Mouse (Mus musculus) limb, embryonic 10.5 days (tissue): ENCODE measurements around the gene Sox1. TPM values are rescaled to one million over a fixed set of nuclear protein-coding genes. Genes with fewer than 3 reads are reported as not detected.

Source experiments
- DNase-seq: peaks from one replicate; pipeline ENCODE4 v3.0.0-alpha.2; 2017; ENCODE audit warnings: low spot score
- H3K27ac ChIP-seq: fragments of 300-500 bp; sonication (generic); 2 replicates; pipeline ENCODE4 v1.5.1; 2016; ENCODE audit warnings: mild to moderate bottlenecking
- H3K27me3 ChIP-seq: fragments of 300-500 bp; sonication (generic); 2 replicates; pipeline ENCODE4 v1.6.1; 2016; ENCODE audit warnings: low read depth, mild to moderate bottlenecking; ENCODE audit not compliant: poor library complexity, severe bottlenecking
- H3K36me3 ChIP-seq: fragments of 300-500 bp; sonication (generic); 2 replicates; pipeline ENCODE4 v1.6.1; 2016; ENCODE audit warnings: mild to moderate bottlenecking, moderate library complexity
- H3K4me1 ChIP-seq: fragments of 300-500 bp; sonication (generic); 2 replicates; pipeline ENCODE4 v1.6.1; 2016
- H3K4me3 ChIP-seq: fragments of 300-500 bp; sonication (generic); 2 replicates; pipeline ENCODE4 v1.5.1; 2016; ENCODE audit warnings: mild to moderate bottlenecking, moderate library complexity
- H3K9me3 ChIP-seq: fragments of 300-500 bp; sonication (generic); replicated peaks from 2 replicates; pipeline ENCODE4 v1.6.1; 2016; ENCODE audit warnings: mild to moderate bottlenecking
- WGBS: fragments of 180-500 bp; shearing (Covaris S2); methylation state at CpG from one replicate; pipeline ENCODE4 v1.1.7; 2016; 5-methylcytosine and 5-hydroxymethylcytosine counted together
- polyA plus RNA-seq: library from polyadenylated mRNA; unstranded; fragments of >200 nt; fragmentation: Nextera tagmentation; extraction: Ambion mirVana; gene quantifications from 2 replicates; pipeline ENCODE4 v1.2.1, GENCODE M21; 2016

Sox1 gene
- polyA plus RNA-seq, 1 experiment from 2014 or later = not detected

GRCm38 (mm10) chr8:12409976-12410375 is 14.9 kb downstream of the Sox1 start:
- Histone ChIP-seq H3K36me3 (no peaks in the 10 kb centered on the region), H3K4me1 (no peaks in the 10 kb centered on the region), H3K4me3 (no peak overlapping the region), H3K9me3 (no peaks in the 10 kb centered on the region), H3K27ac (no peak overlapping the region), H3K27me3 (peaks cover 82% of the 10 kb centered on the region)
- no peak for DNase-seq
- 68% methylated on average over 3 of the region's 3 CpGs for WGBS

GRCm38 (mm10) chr8:12417056-12417455 is 22.0 kb downstream of the Sox1 start:
- no peak for DNase-seq
- H3K9me3 ChIP-seq = no peaks in the 10 kb centered on the region
- no peaks in the 10 kb centered on the region for H3K36me3 ChIP-seq
- H3K4me3 ChIP-seq = no peak overlapping the region
- peaks cover 7% of the 10 kb centered on the region for H3K4me1 ChIP-seq
- H3K27me3 ChIP-seq = peaks cover 49% of the 10 kb centered on the region
- 84% methylated on average over 2 of the region's 2 CpGs for WGBS
- H3K27ac ChIP-seq = no peak overlapping the region

GRCm38 (mm10) chr8:12420537-12420936 is 25.4 kb downstream of the Sox1 start:
- no peak overlapping the region for H3K27ac ChIP-seq
- no peak overlapping the region for H3K4me3 ChIP-seq
- H3K9me3 ChIP-seq = no peaks in the 10 kb centered on the region
- DNase-seq = no peak
- H3K36me3 ChIP-seq = no peaks in the 10 kb centered on the region
- H3K27me3 ChIP-seq = peaks cover 66% of the 10 kb centered on the region
- H3K4me1 ChIP-seq = peaks cover 7% of the 10 kb centered on the region
- 79% methylated on average over 2 of the region's 2 CpGs for WGBS

- H3K4me3 ChIP-seq = no peak overlapping the region
- no peaks in the 10 kb centered on the region for H3K9me3 ChIP-seq
- peaks cover 91% of the 10 kb centered on the region for H3K27me3 ChIP-seq
- no peak for DNase-seq
- H3K27ac ChIP-seq = no peak overlapping the region
- H3K4me1 ChIP-seq = peaks cover 23% of the 10 kb centered on the region
- H3K36me3 ChIP-seq = no peaks in the 10 kb centered on the region
- 89% methylated on average over 8 of the region's 8 CpGs for WGBS
Measured at GRCm38 (mm10) chr8:12425906-12426305, 30.8 kb downstream of the Sox1 start.

- 79% methylated on average over 9 of the region's 9 CpGs for WGBS
- Histone ChIP-seq H3K9me3 (no peaks in the 10 kb centered on the region), H3K27me3 (peaks cover 100% of the 10 kb centered on the region), H3K36me3 (no peaks in the 10 kb centered on the region), H3K27ac (no peak overlapping the region), H3K4me1 (peaks cover 25% of the 10 kb centered on the region), H3K4me3 (no peak overlapping the region)
- DNase-seq = no peak
Measured at GRCm38 (mm10) chr8:12427346-12427745, 32.3 kb downstream of the Sox1 start.

DNA sequence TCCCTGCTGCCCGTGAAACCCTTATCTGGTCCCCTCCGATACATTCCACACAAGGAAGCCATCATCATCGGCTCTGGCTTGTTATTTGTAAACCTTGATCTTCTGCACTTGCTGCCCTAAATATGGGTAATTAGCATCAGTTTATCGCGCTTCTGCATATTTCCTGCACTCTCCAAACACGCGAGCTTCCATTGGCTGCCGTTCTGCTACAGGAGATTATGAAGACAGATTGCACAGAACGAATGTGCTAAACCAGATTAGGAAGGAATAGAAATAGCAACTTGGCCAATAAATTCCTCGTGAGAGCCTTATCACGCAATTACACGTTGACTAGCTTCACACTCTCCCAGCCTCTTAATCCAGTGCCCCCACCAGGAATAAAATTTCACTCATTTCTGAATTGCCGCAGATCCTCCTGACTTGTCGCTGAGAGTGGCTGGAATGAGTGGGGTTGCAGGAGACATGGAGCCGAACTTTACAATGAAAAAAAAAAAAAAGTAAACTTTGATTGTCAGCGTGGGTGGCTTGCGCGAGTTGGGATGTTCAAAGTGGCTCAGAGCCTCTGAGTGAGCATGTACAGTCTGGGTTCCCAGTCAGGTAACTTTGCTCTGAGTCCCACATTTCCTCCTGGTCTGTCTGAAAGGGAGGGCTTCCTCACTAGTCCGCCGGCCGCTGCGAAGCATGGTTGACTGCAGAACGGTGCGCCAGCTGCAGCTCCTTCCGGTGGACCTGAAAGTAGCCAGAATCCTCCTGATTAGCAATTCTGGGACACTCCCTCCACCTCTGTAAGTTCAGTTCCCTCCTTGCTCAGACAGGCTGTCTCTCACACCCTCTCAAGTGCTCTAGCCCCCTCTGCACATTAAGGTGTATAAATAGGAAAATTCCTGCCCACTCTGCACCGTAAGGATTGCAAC is 33.0 kb downstream of the Sox1 start:
- H3K4me1 ChIP-seq = peaks cover 25% of the 10 kb centered on the region

DNA sequence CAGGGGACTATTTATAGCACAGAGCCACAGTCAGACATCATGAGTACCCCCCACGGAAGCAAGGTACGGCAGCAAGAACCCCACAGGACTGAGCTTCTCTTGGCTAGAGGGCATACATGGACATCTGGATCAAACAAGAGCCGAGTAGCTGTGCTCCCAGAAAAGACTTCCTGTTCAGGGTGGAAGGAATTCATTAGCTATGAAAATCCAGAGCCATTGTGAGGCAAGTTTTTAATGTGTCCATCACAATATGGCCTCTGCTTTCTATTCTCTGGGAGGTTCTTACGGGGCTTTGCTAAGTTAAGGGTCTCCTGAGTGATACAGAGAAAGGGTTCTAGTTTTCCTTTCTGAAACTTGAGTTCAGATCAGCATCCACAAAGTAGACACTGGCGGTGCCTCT is 33.8 kb downstream of the Sox1 start:
- WGBS = 35% methylated on average over 5 of the region's 5 CpGs
- DNase-seq = no peak
- H3K4me1 ChIP-seq = peaks cover 25% of the 10 kb centered on the region
- no peak overlapping the region for H3K27ac ChIP-seq
- no peak overlapping the region for H3K4me3 ChIP-seq
- no peaks in the 10 kb centered on the region for H3K36me3 ChIP-seq
- no peaks in the 10 kb centered on the region for H3K9me3 ChIP-seq
- peaks cover 100% of the 10 kb centered on the region for H3K27me3 ChIP-seq

More for the DNA sequence above, 33.0 kb downstream of the Sox1 start:
- Histone ChIP-seq H3K9me3 (no peaks in the 10 kb centered on the region), H3K27me3 (peaks cover 100% of the 10 kb centered on the region), H3K36me3 (no peaks in the 10 kb centered on the region), H3K27ac (no peak overlapping the region), H3K4me3 (no peak overlapping the region)
- DNase-seq = peak; percentile 56
- WGBS = 23% methylated on average over 26 of the region's 26 CpGs

DNA sequence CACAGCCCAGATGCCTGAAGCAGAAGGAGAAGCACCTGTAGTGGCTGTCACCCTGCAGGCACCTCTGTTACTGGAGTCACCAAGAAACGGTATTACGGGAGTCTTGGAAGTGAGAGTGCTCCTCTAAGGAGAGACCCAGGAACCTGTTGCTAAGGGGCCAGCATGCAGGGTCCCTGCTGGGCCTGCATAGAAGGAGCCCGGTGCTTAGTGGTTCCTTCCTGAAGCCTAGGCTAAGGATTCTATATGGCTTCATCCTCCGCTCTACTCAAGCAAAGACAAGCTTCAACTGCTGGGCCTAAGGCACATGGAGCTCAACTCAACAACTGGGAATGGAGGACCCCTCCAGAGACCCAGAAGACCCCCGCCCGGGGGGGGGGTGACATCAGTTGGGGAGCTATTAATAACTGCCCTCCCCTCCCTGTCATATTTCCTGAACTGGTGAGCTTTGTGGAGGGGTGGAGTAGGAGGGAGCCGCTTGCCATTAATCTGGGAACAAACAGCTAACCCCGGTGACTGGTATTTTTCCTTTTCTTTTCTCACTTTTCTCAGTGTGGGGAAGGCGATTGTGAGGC is 34.6 kb downstream of the Sox1 start:
- H3K9me3 ChIP-seq = no peaks in the 10 kb centered on the region
- no peaks in the 10 kb centered on the region for H3K36me3 ChIP-seq
- H3K27me3 ChIP-seq = peaks cover 100% of the 10 kb centered on the region
- no peak for DNase-seq
- H3K4me3 ChIP-seq = no peak overlapping the region
- 11% methylated on average over 9 of the region's 9 CpGs for WGBS
- peaks cover 25% of the 10 kb centered on the region for H3K4me1 ChIP-seq
- H3K27ac ChIP-seq = no peak overlapping the region

DNA sequence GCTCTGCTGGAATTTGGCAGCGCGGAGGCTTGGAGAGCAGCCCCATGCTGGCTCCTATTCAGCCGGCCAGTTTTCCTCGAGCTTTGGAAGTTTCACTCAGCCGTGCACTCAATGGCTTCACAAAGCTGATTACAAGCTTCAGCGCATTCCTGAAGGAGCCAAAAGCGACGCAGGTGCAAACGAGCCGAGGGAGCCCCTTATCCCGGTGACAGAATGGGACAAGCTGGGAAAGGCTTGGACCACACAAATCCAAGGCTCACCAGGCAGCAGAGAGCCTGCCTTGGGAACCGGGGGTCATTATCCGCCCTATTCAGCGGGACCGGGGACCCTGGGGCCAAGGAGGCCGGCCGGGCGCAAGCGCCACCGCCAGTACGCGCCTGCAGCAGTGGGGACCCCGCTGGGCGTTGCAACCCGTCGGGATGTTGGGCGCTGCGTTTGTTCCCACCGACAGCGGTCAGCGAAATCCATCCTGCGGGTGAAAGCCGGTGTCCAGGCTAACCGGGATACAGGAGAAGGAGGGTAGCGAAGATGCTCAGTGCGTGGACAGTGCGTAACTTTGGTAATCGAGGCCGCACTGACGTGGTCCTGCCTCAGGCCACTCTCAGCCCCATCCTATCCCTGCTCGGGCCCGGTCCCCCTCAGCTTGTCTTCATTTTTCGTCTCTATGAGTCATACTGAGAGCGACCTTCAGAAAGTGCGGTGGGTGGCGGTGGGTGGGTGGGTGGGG is 35.2 kb downstream of the Sox1 start:
- H3K4me1 ChIP-seq = peaks cover 25% of the 10 kb centered on the region
- no peaks in the 10 kb centered on the region for H3K9me3 ChIP-seq
- no peak overlapping the region for H3K27ac ChIP-seq
- DNase-seq = peak; percentile 54
- peak overlapping the region; percentile 33 for H3K4me3 ChIP-seq
- no peaks in the 10 kb centered on the region for H3K36me3 ChIP-seq
- peaks cover 100% of the 10 kb centered on the region for H3K27me3 ChIP-seq
- under 1% methylated on average over 46 of the region's 46 CpGs for WGBS

DNA sequence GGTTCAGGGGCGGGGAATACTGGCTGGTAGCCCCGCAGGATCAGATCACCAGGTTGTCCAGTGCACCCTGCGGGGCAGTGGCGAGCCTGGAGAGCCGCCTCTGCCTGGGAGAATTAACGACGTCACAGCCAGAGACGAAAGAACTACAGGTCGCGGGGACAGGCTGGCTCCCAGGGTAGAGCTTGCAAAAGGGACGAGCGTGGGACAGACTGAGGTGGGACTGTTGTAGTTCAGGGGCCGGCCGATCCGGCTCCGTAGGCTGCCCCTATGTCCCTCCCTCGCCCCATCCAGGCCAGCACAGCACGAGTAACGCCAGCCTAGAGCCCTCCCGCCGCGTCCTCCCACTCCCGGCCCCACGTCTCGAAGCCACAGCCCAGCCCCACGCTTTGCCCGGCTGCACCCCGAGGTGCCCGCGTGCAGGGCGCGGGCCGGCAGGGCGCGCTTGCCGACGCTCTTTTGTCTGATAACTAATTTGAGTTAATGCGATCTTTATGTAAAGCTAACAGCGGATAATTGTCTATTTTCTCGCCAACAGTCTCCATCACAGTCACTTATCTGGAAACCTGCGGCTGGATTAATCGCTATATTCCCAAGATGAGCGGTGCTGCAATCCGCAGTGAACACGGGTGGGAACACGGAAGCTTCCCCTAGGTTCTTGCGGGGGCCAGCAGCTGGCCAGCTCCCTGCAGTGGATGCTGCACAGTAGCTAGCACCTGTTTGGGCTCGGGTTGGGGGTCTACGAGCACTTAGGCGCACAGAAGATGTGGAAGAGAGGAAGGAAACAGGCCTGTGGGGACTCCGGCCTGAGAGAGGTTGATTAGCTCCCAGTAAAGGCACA is 36.0 kb downstream of the Sox1 start:
- Histone ChIP-seq H3K4me1 (peaks cover 25% of the 10 kb centered on the region), H3K27ac (no peak overlapping the region), H3K36me3 (no peaks in the 10 kb centered on the region), H3K9me3 (no peaks in the 10 kb centered on the region), H3K27me3 (peaks cover 97% of the 10 kb centered on the region), H3K4me3 (peak overlapping the region; percentile 33)
- WGBS = 2% methylated on average over 51 of the region's 51 CpGs
- no peak for DNase-seq

- Histone ChIP-seq H3K4me1 (peaks cover 25% of the 10 kb centered on the region), H3K27ac (no peak overlapping the region), H3K27me3 (peaks cover 91% of the 10 kb centered on the region), H3K36me3 (no peaks in the 10 kb centered on the region), H3K9me3 (no peaks in the 10 kb centered on the region), H3K4me3 (no peak overlapping the region)
- no peak for DNase-seq
- 52% methylated on average over 6 of the region's 6 CpGs for WGBS
Measured at GRCm38 (mm10) chr8:12431738-12432055, 36.6 kb downstream of the Sox1 start.

GRCm38 (mm10) chr8:12432546-12432945 is 37.5 kb downstream of the Sox1 start:
- Histone ChIP-seq H3K9me3 (no peaks in the 10 kb centered on the region), H3K36me3 (no peaks in the 10 kb centered on the region), H3K4me3 (no peak overlapping the region), H3K27ac (no peak overlapping the region), H3K4me1 (peaks cover 25% of the 10 kb centered on the region), H3K27me3 (peaks cover 90% of the 10 kb centered on the region)
- WGBS = 75% methylated on average over 7 of the region's 7 CpGs
- DNase-seq = no peak
